Mouse (Mus musculus) neural tube, embryonic 12.5 days (tissue): Measurements from ENCODE around the gene Hyal1. TPM values are rescaled to one million over a fixed set of nuclear protein-coding genes. Genes with fewer than 3 reads are reported as not detected.

ENCODE experiments used
- ATAC-seq: fragments of 200-750 bp; cut with Nextera tagmentation; 2 replicates; pipeline ENCODE4 v1.8.0; 2017; ENCODE audit warnings: low read depth, mild to moderate bottlenecking, moderate TSS enrichment, moderate library complexity; ENCODE audit not compliant: low FRiP score
- H3K27ac ChIP-seq: fragments of 300-500 bp; sonication (generic); 2 replicates; pipeline ENCODE4 v1.5.1; 2016
- H3K27me3 ChIP-seq: fragments of 300-500 bp; sonication (generic); replicated peaks from 2 replicates; pipeline ENCODE4 v1.6.1; 2016; ENCODE audit warnings: mild to moderate bottlenecking
- H3K36me3 ChIP-seq: fragments of 300-500 bp; sonication (generic); 2 replicates; pipeline ENCODE4 v1.6.1; 2016; ENCODE audit warnings: mild to moderate bottlenecking
- H3K4me1 ChIP-seq: fragments of 300-500 bp; sonication (generic); 2 replicates; pipeline ENCODE4 v1.6.1; 2016
- H3K4me2 ChIP-seq: fragments of 300-500 bp; sonication (generic); replicated peaks from 2 replicates; pipeline ENCODE4 v1.6.1; 2016; ENCODE audit warnings: mild to moderate bottlenecking
- H3K4me3 ChIP-seq: fragments of 300-500 bp; sonication (generic); 2 replicates; pipeline ENCODE4 v1.5.1; 2016
- H3K9ac ChIP-seq: fragments of 300-500 bp; sonication (generic); 2 replicates; pipeline ENCODE4 v1.6.1; 2016; ENCODE audit warnings: mild to moderate bottlenecking
- H3K9me3 ChIP-seq: fragments of 300-500 bp; sonication (generic); 2 replicates; pipeline ENCODE4 v1.6.1; 2016; ENCODE audit warnings: mild to moderate bottlenecking
- WGBS: fragments of 180-500 bp; shearing (Covaris S2); methylation state at CpG from one replicate; pipeline ENCODE4 v1.1.7; 2016; 5-methylcytosine and 5-hydroxymethylcytosine counted together
- polyA plus RNA-seq: library from polyadenylated mRNA; unstranded; fragments of >200 nt; fragmentation: Nextera tagmentation; extraction: Ambion mirVana; gene quantifications from 2 replicates; pipeline ENCODE4 v1.2.1, GENCODE M21; 2016

The Hyal1 gene
- polyA plus RNA-seq, 1 experiment from 2014 or later: 7.5 TPM

DNA sequence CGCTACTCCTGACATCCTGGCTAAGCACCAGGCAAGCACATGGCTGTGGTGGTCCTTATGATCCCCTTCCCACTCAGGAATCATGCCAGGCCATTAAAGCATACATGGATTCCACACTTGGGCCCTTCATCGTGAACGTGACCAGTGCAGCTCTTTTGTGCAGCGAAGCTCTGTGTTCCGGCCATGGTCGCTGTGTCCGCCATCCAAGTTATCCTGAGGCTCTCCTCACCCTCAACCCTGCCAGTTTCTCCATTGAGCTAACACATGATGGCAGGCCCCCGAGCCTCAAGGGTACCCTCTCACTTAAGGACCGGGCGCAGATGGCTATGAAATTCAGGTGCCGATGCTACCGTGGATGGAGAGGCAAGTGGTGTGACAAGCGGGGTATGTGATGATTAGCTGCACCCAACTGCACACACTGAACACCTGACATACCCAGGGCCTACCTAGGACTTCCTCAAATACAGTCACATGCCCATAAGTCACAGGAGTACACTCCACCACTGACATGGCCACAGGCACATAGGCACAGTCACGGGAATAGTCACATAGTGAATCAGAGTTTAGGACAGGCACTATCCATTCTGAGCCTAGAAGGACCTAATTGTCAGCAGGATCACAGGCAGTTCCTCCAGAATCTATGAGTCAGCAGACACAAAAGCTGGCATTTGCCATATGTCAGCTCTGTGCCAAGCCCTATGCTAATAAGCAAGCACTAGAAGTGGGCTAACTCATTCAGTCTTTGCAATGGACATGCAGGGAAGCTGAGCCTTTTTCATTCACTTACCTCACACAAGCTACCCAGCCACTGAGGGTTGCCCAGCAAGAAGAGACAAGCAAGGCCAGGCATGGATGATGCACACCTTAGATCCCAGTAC is 2.5 kb downstream of the Hyal1 start:
- H3K9me3 ChIP-seq: no peaks in the 10 kb centered on the region
- no peak overlapping the region for H3K27ac ChIP-seq
- ATAC-seq: no peak
- H3K9ac ChIP-seq: no peak overlapping the region
- peaks cover 17% of the 10 kb centered on the region for H3K36me3 ChIP-seq
- H3K4me1 ChIP-seq: peaks cover 43% of the 10 kb centered on the region
- H3K4me2 ChIP-seq: peak overlapping the region; percentile 95; the same call in 1 of the 2 replicates
- no peak overlapping the region for H3K4me3 ChIP-seq
- no peaks in the 10 kb centered on the region for H3K27me3 ChIP-seq
- WGBS: 94% methylated on average over 14 of the region's 14 CpGs

DNA sequence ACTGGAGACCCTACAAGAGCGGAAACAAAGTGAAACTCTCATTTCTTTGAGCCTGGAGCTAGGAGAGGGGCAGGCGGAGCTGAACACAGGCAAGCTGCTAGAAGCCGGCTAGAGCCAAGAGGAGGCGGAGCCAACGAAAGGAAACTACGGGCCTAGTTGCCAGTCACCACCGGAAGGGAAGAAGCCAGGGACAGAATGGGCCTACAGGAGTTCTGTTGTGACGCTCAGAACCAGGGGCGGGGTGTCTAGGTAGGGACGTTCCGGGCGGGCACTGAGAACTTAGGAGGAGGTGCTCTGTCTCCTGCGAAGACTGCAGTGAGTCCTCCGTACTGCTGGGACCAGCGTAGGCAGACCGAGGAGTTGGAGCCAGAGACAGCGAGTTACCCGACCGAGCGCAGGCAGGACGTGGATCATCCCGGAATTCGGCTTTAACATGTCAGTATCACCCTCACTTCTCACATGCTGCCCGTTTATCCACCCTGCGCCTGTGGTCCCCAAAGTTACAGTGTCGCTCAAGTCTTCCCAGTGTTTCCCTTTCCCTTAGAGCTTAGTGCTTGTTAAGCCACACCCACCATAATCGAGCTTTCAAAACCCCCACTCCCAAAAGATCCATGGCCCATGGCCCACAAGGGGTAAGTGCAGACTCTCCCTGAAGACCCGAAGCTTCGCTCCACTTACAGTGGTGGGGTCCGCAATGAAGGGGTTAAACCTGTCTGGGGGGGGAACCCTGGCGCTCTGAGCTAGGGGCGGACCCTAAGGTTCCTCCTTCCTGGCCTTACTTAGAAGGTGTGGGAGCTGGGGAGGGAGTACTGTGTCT is 4.0 kb downstream of the Hyal1 start, which contains the start of gene Hyal3:
Hyal3 (plus strand) TSS at position 318 of the 817 bp plus-strand sequence.
- H3K9me3 ChIP-seq: no peaks in the 10 kb centered on the region
- H3K4me2 ChIP-seq: peak within 1 kb of the TSS; percentile 95
- H3K4me3 ChIP-seq: peak within 1 kb of the TSS; percentile 55
- peak within 1 kb of the TSS; percentile 71 for H3K9ac ChIP-seq
- WGBS: 2% methylated on average over 32 of the region's 32 CpGs
- peaks cover 43% of the 10 kb centered on the region for H3K4me1 ChIP-seq
- peak within 1 kb of the TSS; percentile 38; the same call in 1 of the 2 replicates for H3K27ac ChIP-seq
- peak; percentile 54 for ATAC-seq
- peaks cover 9% of the 10 kb centered on the region for H3K36me3 ChIP-seq
- H3K27me3 ChIP-seq: no peaks in the 10 kb centered on the region

DNA sequence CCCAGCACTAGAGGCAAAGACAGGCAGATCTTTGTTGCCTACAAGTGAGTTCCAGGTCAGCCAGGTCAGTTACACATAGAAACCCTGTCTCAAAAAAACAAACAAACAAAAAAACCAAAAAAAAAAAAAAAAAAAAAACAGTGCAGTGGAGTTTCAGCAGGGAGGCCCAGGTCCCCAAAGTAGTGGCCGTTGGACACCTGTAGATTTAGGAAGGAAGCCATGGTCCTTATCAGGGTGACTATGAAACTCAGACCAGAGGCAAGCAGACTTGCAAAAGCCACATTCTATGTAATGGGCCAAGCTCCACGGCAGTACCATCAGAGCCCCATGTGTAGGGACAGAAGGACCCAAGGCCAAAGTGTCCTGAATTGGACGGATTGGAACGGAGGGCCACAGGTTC is 4.9 kb downstream of the Hyal1 start:
- Histone ChIP-seq H3K27me3 (no peaks in the 10 kb centered on the region), H3K36me3 (peaks cover 9% of the 10 kb centered on the region), H3K4me1 (peaks cover 36% of the 10 kb centered on the region), H3K4me3 (no peak overlapping the region), H3K9me3 (no peaks in the 10 kb centered on the region), H3K27ac (no peak overlapping the region), H3K4me2 (peak overlapping the region; percentile 95), H3K9ac (no peak overlapping the region)
- no peak for ATAC-seq
- WGBS: 79% methylated on average over 4 of the region's 4 CpGs

DNA sequence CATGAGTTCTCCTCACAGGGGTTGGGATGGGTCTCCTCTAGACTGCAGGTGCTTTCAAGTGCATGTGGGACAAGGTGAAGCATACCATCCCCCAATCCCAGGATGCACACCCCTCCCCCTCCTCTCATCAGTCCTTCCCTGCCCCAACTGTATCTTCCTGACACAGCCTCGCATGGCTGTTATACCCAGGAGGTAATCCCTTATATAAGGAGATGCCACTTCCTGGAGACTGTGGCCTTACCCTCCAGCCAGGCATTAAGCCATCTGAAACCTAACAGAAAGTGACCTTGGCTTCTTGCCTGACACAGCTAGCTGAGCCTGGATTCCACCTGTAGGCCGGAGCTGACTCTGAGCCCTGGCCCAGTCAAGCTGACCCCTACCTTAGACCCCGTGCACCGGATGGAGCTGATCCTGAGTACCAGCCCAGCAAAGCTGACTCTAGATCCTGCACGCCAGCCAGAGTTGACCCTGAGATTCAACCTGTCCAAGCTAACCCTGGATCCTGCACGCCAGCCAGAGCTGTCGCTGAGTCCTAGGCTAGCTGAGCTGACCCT is 5.9 kb downstream of the Hyal1 start:
- Histone ChIP-seq H3K9me3 (no peaks in the 10 kb centered on the region), H3K27me3 (no peaks in the 10 kb centered on the region), H3K9ac (no peak overlapping the region), H3K4me3 (no peak overlapping the region), H3K36me3 (peaks cover 9% of the 10 kb centered on the region), H3K27ac (no peak overlapping the region), H3K4me1 (peaks cover 26% of the 10 kb centered on the region), H3K4me2 (no peak overlapping the region)
- no peak for ATAC-seq
- WGBS: 91% methylated on average over 7 of the region's 7 CpGs

DNA sequence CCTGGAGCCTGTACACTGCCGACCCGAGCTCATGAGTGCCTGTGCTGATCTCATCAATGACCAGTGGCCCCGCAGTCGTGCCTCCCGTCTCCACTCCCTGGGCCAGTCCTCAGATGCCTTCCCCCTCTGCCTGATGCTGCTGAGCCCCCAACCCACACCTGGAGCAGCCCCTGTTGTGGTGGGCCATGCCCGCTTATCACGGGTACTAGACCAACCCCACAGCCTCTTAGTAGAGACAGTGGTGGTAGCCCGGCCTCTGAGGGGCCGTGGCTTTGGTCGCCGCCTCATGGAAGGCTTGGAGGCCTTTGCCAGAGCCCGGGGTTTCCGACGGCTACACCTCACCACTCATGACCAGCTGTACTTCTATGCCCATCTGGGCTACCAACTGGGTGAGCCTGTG is 6.4 kb downstream of the Hyal1 start:
- Histone ChIP-seq H3K36me3 (peaks cover 9% of the 10 kb centered on the region), H3K9ac (no peak overlapping the region), H3K27me3 (no peaks in the 10 kb centered on the region), H3K27ac (no peak overlapping the region), H3K9me3 (no peaks in the 10 kb centered on the region), H3K4me2 (no peak overlapping the region), H3K4me1 (peaks cover 29% of the 10 kb centered on the region), H3K4me3 (no peak overlapping the region)
- no peak for ATAC-seq
- WGBS: 92% methylated on average over 14 of the region's 14 CpGs

DNA sequence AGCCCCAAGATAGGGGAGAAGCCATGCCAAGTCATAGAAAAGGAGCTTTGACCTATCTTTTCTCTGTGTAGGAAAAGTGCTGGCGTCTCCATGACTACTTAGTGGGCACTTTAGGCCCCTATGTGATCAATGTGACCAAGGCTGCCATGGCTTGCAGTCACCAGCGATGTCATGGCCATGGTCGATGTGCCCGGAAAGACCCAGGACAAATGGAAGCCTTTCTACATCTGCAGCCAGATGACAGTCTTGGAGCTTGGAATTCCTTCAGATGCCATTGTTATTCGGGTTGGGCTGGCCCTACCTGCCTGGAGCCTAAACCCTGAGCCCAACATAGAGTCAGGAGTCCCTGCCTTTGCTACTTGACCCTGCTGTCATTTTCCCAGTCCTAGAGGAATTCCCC is 9.8 kb downstream of the Hyal1 start:
- H3K4me3 ChIP-seq: no peak overlapping the region
- no peak for ATAC-seq
- H3K36me3 ChIP-seq: peaks cover 26% of the 10 kb centered on the region
- no peak overlapping the region for H3K27ac ChIP-seq
- H3K9me3 ChIP-seq: no peaks in the 10 kb centered on the region
- no peak overlapping the region for H3K9ac ChIP-seq
- H3K4me2 ChIP-seq: no peak overlapping the region
- 92% methylated on average over 5 of the region's 5 CpGs for WGBS
- peaks cover 20% of the 10 kb centered on the region for H3K4me1 ChIP-seq
- H3K27me3 ChIP-seq: no peaks in the 10 kb centered on the region

DNA sequence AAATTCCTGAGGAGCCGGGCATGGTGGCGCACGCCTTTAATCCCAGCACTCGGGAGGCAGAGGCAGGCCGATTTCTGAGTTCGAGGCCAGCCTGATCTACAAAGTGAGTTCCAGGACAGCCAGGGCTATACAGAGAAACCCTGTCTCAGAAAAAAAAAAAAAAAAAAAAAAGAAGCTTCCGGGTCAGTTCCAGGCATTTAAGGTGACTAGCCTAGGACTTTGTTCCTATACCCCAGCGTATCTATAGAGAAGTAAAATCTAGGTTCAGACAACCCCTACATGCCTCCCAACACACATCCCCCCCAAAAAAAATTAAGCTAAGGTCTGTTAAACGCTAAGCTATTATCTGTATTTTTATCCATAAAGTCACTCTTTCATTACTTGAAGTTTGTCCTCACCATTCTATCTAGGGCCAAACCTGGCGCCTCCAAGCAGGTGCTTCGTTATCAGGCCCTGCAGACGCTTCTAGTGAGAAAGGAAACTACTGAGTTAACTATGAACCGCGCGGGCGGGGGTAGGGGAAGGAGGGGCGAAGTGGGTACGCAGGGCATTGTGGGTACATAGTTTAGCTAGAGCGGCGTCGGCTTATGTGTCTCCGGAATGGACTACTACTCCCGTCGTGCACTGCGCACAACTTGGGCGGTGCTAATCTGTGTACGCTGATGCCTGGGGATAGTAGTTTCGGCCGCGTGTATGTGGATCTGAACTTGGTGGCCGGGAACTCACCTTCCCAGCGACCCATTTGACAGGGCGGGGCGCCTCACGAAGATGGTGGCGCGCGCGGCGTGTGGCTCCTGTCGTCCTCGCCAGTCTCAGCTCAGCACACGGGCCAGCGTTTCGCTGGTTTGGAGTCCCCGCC is 10.5 kb downstream of the Hyal1 start, which contains the start of gene Ifrd2:
Ifrd2 (plus strand) TSS at position 669 of the 859 bp plus-strand sequence.
- peak within 1 kb of the TSS; percentile 74 for H3K4me3 ChIP-seq
- H3K27ac ChIP-seq: no peak within 1 kb of the TSS
- H3K27me3 ChIP-seq: no peaks in the 10 kb centered on the region
- H3K4me1 ChIP-seq: peaks cover 14% of the 10 kb centered on the region
- peak within 1 kb of the TSS; percentile 85 for H3K4me2 ChIP-seq
- H3K9ac ChIP-seq: peak within 1 kb of the TSS; percentile 55
- ATAC-seq: peak; percentile 97
- 14% methylated on average over 46 of the region's 46 CpGs for WGBS
- H3K9me3 ChIP-seq: no peaks in the 10 kb centered on the region
- H3K36me3 ChIP-seq: peaks cover 33% of the 10 kb centered on the region

DNA sequence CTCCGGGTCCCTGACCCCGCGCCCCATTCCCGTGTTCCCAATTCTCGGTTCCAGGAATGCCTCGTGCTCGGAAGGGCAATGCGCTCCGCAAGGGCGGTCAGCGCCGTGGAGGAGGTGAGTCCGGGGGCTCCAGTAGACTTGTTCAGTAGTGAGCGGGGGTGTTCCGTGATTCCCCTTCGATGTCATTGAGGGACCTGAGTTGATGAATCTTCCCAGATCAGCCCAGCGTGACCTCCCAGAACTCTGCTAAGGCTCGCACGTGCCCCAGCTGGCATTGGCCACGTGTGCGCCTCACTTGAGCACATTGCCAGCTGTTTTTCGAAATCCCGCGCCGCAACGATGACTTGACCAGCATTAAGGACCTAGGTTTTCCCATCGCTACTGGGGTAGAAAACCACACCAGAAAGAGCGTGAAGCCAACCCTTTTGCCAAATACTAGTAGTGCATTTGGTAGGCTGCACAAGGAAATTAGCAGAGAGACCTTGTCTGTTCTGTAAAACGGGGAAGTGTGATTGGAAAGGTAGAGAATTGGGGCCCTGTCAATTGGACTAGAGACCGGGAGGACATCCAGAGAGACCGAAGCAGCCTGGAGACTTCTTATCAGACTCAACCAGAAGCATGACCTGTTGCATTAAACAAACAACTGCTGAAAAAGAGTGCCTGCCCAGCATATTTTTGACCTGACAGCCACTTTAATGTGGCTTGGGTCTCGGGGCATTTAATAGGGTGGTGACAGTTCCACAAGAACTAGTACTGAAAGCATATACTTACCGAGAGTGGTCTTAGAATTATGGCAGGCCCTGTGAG is 11.3 kb downstream of the Hyal1 start:
- Histone ChIP-seq H3K27me3 (no peaks in the 10 kb centered on the region), H3K36me3 (peaks cover 37% of the 10 kb centered on the region), H3K27ac (no peak overlapping the region), H3K9me3 (no peaks in the 10 kb centered on the region), H3K4me1 (peaks cover 12% of the 10 kb centered on the region), H3K4me2 (peak overlapping the region; percentile 85), H3K4me3 (peak overlapping the region; percentile 74), H3K9ac (peak overlapping the region; percentile 55)
- 7% methylated on average over 33 of the region's 33 CpGs for WGBS
- peak; percentile 62; the same call in 1 of the 2 replicates for ATAC-seq

DNA sequence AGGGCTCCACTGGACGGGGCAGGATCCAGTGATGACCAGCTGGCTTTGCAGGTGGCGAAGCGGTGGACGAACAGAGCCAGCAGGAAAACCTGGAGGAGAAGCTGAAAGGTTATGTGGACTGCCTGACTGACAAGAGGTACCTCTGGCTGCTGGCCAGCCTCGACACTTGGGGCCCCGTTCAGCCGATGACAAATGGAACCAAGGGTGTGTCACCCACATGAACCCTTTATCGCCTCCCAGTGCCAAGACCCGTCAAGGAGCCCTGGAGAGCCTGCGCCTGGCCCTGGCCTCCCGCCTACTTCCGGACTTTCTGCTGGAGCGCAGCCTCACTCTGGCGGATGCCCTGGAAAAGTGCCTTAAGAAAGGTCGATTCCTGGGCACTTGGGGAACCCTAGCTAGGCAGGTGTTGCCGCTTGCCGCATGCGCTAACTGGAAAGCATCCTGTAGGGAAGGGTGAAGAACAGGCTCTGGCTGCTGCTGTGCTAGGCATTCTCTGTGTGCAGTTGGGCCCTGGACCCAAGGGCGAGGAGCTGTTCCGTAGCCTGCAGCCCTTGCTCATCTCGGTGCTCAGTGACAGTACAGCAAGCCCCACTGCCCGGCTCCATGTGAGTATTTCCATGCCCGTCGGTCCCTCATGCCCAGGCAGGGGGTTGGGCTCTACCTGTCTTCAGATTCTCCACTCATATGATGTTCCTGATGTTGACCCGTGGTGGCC is 13.5 kb downstream of the Hyal1 start:
- Histone ChIP-seq H3K4me1 (peaks cover 12% of the 10 kb centered on the region), H3K9ac (no peak overlapping the region), H3K27ac (no peak overlapping the region), H3K9me3 (no peaks in the 10 kb centered on the region), H3K4me2 (no peak overlapping the region), H3K27me3 (no peaks in the 10 kb centered on the region), H3K36me3 (peaks cover 44% of the 10 kb centered on the region), H3K4me3 (no peak overlapping the region)
- no peak for ATAC-seq
- WGBS: 91% methylated on average over 25 of the region's 25 CpGs

DNA sequence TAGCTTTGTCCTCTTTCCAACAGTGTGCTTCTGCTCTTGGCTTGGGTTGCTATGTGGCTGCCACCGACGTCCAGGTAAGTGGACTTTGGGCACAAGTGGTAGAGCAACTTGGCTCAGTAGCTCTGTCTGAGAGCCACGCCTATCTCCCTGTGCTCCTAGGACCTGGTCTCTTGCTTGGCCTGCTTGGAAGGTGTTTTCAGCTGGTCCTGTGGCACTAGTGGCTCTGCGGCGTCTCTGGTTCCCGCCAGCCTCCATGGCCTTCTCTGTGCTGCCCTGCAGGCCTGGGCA is 14.0 kb downstream of the Hyal1 start:
- Histone ChIP-seq H3K9me3 (no peaks in the 10 kb centered on the region), H3K9ac (no peak overlapping the region), H3K4me3 (no peak overlapping the region), H3K4me1 (peaks cover 12% of the 10 kb centered on the region), H3K27ac (no peak overlapping the region), H3K36me3 (peaks cover 44% of the 10 kb centered on the region), H3K27me3 (no peaks in the 10 kb centered on the region), H3K4me2 (no peak overlapping the region)
- ATAC-seq: no peak
- WGBS: 97% methylated on average over 6 of the region's 6 CpGs
